15 mouse cellular contexts compared by ENCODE assay signal in the genomic region with DNA sequence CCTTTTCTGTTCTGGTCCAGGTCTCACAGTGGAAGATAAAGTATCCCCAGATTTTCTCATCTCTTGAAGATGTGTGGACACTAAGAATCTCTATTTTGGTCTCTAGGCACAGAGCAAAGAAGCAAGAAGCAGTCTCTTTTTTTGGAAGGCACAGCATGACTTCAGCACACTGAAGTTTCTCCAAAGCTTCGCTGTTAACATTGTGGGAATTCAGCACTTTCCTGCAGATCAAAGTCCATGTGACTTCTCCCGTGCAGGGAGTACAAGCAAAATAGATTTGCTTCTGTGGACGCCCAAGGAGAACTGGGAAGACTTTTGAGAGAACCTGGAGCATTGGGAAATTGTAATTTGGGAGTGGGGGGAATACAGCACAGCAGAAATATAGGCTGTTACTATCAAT.
"Had no signal": no experiment of that assay in that cellular context is flagged by ENCODE, and none has a peak within 500 bp of the region (broad histone marks: within the 10 kb centered on the region; RNA-seq: fewer than 3 reads in every experiment).

No protein-coding gene starts in this region.

- H3K27me3 ChIP-seq: limb, embryonic 12.5 days; liver, embryonic 15.5 days; midbrain, embryonic 15.5 days; neural tube, embryonic 12.5 days; stomach, embryonic 15.5 days had no signal

- DNase-seq: liver; lung, adult 2 months; lung, postnatal 4 days; thymus, postnatal 4 days had no signal

- H3K4me3 ChIP-seq: layer of hippocampus, adult 2 months; limb, embryonic 12.5 days; liver, embryonic 15.5 days; midbrain, embryonic 10.5 days; midbrain, embryonic 15.5 days; neural tube, embryonic 12.5 days; stomach, embryonic 15.5 days had no signal

- H3K9ac ChIP-seq: limb, embryonic 12.5 days; liver, embryonic 15.5 days; midbrain, embryonic 15.5 days; neural tube, embryonic 12.5 days; stomach, embryonic 15.5 days had no signal

- H3K27ac ChIP-seq: layer of hippocampus, adult 2 months; limb, embryonic 12.5 days; liver, embryonic 15.5 days; midbrain, embryonic 10.5 days; midbrain, embryonic 15.5 days; neural tube, embryonic 12.5 days; stomach, embryonic 15.5 days had no signal

- ATAC-seq: hindbrain, embryonic 16.5 days; inflammation-experienced regulatory T-cells, adult 6 months; intestine, postnatal 0 days; lung, postnatal 0 days; midbrain, embryonic 15.5 days had no signal

- H3K4me2 ChIP-seq: limb, embryonic 12.5 days; liver, embryonic 15.5 days; midbrain, embryonic 15.5 days; neural tube, embryonic 12.5 days; stomach, embryonic 15.5 days had no signal

- H3K4me1 ChIP-seq: limb, embryonic 12.5 days; liver, embryonic 15.5 days; midbrain, embryonic 10.5 days; midbrain, embryonic 15.5 days; neural tube, embryonic 12.5 days; stomach, embryonic 15.5 days had no signal

- H3K9me3 ChIP-seq: limb, embryonic 12.5 days; liver, embryonic 15.5 days; midbrain, embryonic 10.5 days; midbrain, embryonic 15.5 days; neural tube, embryonic 12.5 days; stomach, embryonic 15.5 days had no signal

- H3K36me3 ChIP-seq: limb, embryonic 12.5 days; liver, embryonic 15.5 days; midbrain, embryonic 10.5 days; midbrain, embryonic 15.5 days; neural tube, embryonic 12.5 days; stomach, embryonic 15.5 days had no signal
